Mouse (Mus musculus): ENCODE measurements around the gene Ints1.

Gene Ints1

DNA sequence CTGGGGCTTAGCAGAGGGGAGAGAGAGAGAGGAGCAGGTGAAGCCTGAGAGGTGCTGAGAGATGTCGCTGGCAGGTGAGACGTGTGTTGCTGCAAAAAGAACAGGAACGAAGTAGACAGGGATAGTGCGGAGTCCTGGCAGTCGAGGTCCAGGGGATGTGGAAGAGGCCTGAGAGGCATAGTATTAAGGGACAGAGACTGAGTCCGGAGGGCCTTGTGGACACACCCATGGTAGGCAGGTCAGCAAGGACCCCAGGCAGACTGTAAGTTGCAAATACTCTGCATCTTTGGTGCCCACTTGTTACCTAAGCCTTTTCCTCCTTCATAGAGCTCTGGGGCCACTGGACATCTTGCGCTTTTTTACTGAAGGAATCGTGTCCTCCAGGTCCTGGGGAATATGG is 25.8 kb upstream of the Ints1 start:
- no peak for DNase-seq (ENCODE audit: low read depth, low spot score)

- DNase-seq (ENCODE audit: low read depth, low spot score) = no peak
Measured at GRCm38 (mm10) chr5:139799801-139800590, 24.5 kb upstream of the Ints1 start.

- no peak for DNase-seq (ENCODE audit: low read depth, low spot score)
Measured at GRCm38 (mm10) chr5:139799041-139799440, 23.6 kb upstream of the Ints1 start.

DNA sequence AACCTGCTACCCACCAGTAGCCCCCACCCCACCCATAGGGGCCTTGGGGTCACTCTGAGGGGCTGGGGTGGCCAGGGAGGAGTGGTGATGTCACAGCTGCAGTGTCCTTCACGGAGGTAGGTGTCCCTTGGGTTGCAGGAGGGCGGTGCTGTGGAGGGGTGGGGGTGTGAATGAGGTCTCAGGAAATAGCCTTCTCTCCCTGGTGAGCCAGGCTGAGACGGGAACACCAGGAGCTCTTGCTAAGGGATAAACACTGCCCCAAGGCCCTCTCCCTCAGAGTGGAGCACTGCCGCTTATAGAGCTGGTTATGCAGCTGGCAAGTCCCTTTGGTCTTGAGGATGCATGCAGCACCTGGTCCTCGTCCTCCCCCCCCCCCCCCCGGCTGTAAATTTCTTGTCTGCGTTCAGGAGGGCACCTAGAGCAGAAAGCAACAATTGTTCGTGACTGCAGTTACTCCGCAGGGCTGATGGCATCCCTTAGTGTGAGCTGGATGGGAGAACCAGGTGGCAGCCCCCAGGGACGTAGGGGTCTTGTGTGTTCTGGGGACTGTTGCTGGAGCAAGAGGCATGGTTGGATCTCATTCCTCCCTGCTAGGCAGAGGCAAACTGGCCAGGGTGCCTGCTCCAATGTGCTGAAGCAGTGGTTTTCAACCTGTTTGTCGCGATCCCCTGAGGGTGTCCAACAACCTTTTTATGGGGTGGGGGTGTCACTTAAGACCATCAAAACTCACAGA is 22.9 kb upstream of the Ints1 start:
- no peak for DNase-seq (ENCODE audit: low read depth, low spot score)

- peak; percentile 90 for DNase-seq (ENCODE audit: low read depth, low spot score)
Measured at GRCm38 (mm10) chr5:139797473-139798167, 22.1 kb upstream of the Ints1 start.

GRCm38 (mm10) chr5:139796900-139797299 is 21.4 kb upstream of the Ints1 start:
- DNase-seq (ENCODE audit: low read depth, low spot score) = peak; percentile 96

DNA sequence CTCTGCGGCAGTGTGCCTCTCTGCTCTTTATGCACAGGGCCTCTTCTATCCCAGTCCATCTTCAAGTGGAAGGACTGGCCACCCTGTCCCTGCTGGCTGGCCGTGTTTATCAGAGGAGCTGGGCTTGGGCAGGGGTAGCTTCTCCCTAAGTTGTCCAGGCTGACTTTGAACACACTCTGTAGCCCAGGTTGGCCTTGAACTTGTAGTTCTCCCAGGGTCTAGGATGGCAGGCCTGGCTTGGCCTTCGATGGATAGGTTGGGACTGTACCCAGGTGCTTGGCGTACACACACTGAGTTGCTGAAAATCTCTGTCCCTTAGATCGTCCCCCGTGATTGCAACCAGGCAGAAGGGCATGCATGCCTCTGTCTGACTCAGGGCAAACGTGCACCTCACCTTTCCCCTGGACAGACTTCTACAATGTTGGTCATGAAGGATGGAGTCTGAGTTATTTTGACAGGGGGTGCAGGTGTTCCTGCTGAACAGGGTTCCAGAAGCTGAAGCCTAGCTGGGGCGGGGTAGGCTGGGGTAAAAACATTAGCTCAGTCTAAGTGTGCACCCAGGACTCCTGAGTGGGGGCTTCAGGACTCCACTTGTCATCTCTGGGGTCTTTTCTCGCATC is 20.6 kb upstream of the Ints1 start:
- DNase-seq (ENCODE audit: low read depth, low spot score) = no peak

- DNase-seq (ENCODE audit: low read depth, low spot score) = peak; percentile 80
Measured at GRCm38 (mm10) chr5:139794938-139795337, 19.5 kb upstream of the Ints1 start.

- no peak for DNase-seq (ENCODE audit: low read depth, low spot score)
Measured at GRCm38 (mm10) chr5:139794137-139794536, 18.7 kb upstream of the Ints1 start.

GRCm38 (mm10) chr5:139793338-139794089 is 18.0 kb upstream of the Ints1 start:
- peak; percentile 66 for DNase-seq (ENCODE audit: low read depth, low spot score)

DNA sequence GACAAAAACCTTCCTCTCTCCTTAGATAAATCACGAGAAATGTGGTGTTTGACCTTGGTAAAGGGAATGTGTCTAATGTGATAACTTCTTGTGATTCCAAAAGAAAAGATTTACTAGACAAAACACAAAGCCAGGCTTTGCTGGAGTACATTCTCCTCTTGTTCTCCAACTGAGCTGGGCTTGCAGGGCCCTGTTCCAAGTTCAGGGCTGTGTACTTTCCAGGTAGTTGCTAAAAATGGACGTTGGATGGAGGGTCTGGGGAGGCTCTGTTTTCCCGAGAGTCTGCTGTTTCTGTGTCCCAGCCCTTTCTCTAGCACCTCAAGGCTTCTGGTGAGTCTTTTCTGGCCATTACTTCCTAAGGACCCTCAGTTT is 17.5 kb upstream of the Ints1 start:
- DNase-seq (ENCODE audit: low read depth, low spot score) = no peak

DNA sequence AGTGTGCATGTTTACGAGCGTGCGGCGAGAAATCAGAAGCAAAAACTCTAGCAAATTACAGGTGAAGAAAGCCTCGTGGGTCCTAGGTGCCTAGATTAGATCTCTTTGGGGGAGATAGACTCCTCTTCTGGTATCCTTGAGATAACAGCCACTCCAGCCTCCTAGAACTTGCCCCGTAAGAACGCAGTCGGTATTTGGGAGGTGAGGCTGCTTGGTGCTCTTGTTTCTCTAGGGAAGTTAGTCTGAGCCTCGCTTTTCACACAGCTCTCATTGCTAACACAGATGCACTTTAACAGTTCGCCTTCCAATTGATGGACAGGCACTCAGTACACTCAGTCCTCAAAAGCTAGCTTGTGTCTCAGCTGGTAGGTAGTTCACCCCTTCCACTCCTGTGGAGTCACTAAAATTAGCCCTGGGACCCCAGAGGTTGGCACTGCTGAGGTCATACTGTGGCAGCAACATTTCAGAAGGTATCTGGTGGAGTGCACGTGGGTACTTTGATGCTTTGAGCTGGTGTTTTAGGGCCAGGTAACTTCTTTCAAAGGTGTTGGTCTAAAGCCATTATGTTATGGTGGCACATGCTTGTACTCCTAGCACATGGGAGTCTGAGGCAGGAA is 16.8 kb upstream of the Ints1 start:
- no peak for DNase-seq (ENCODE audit: low read depth, low spot score)

GRCm38 (mm10) chr5:139791227-139792158 is 16.0 kb upstream of the Ints1 start, which contains the start of gene Mafk:
TSS of gene Mafk (plus strand) at chr5:139791513.
- DNase-seq (ENCODE audit: low read depth, low spot score) = peak; percentile 98

DNA sequence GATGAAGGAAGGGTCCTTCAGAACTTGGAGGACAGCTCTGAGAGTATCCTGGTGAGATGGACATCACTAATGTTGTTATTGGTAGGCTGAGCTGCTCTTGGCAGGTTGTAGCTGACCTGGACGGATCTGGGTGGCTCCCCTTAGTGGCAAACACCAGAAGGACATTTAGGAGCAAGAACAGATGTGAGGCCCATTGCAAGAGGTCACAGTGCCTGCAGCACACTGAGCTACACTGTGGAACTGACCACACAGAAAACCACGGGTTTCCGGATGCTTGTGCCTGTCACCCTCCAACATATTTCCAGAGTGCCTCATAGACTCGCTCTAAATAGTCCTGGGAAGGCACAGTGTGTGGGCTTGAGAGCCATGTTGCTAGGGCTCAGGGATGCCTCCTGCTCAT is 14.0 kb upstream of the Ints1 start:
- DNase-seq (ENCODE audit: low read depth, low spot score) = no peak

GRCm38 (mm10) chr5:139781406-139781805 is 5.9 kb upstream of the Ints1 start:
- DNase-seq (ENCODE audit: low read depth, low spot score) = no peak

GRCm38 (mm10) chr5:139776966-139777365 is 1.5 kb upstream of the Ints1 start:
- no peak for DNase-seq (ENCODE audit: low read depth, low spot score)

GRCm38 (mm10) chr5:139768216-139768615 is 7.3 kb downstream of the Ints1 start:
- DNase-seq (ENCODE audit: low read depth, low spot score) = no peak

DNA sequence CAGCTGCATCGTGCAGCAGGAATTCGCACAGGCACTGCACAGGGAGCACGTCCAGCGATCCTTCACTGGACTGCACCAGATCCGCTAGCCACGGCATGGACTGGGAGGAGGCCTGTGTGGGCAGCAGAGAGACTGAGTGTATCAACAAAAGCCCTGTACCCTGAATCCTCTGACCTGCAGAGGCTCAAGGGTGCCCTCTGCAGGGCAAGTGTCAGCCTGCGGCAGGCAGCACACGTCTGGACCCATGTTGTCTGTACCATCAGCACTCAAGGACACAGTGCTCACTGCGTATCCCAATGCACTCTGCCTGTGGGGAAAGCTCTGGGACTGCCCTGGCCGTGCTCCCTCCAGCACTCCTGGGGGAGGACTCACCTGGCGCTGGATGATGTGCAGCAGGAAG is 11.2 kb downstream of the Ints1 start:
- DNase-seq (ENCODE audit: low read depth, low spot score) = no peak

- DNase-seq (ENCODE audit: low read depth, low spot score) = no peak
Measured at GRCm38 (mm10) chr5:139758096-139758495, 17.4 kb downstream of the Ints1 start.

GRCm38 (mm10) chr5:139756586-139756985 is 18.9 kb downstream of the Ints1 start:
- DNase-seq (ENCODE audit: low read depth, low spot score) = no peak
